Mouse (Mus musculus) megakaryocyte, embryonic 14.5 days (primary cell): ENCODE data around the gene Gclc. TPM values are rescaled to one million over a fixed set of nuclear protein-coding genes. Genes with fewer than 3 reads are reported as not detected.

Experiments used
- H3K27me3 ChIP-seq: replicated peaks from 2 replicates; pipeline ENCODE3; 2012; ENCODE audit warnings: inconsistent platforms
- H3K36me3 ChIP-seq: replicated peaks from 2 replicates; pipeline ENCODE3; 2012; ENCODE audit warnings: low read length, inconsistent platforms, mixed read lengths
- H3K4me1 ChIP-seq: 2 replicates; pipeline ENCODE4 v1.6.1; 2012; ENCODE audit warnings: inconsistent platforms
- H3K4me3 ChIP-seq: replicated peaks from 2 replicates; pipeline ENCODE3; 2012; ENCODE audit warnings: moderate library complexity, mild to moderate bottlenecking, inconsistent platforms
- H3K9me3 ChIP-seq: 2 replicates; pipeline ENCODE4 v1.6.1; 2012; ENCODE audit warnings: inconsistent platforms
- FLI1 ChIP-seq: IDR thresholded peaks from 2 replicates; pipeline ENCODE4 v1.6.1; 2012; ENCODE audit warnings: low read length, inconsistent platforms, mixed read lengths
- GATA1 ChIP-seq: IDR thresholded peaks from 3 replicates; pipeline ENCODE4 v1.6.1; 2012; ENCODE audit warnings: mixed read lengths, low read length, inconsistent platforms, borderline replicate concordance
- polyA plus RNA-seq: library from polyadenylated mRNA; stranded (reverse); fragments of >175 nt; gene quantifications from 2 replicates; pipeline ENCODE4 v1.2.3, GENCODE M21; 2012; ENCODE audit warnings: low replicate concordance; ENCODE audit not compliant: insufficient read depth

Gene Gclc
- polyA plus RNA-seq, 1 experiment, result 9.1 TPM

DNA sequence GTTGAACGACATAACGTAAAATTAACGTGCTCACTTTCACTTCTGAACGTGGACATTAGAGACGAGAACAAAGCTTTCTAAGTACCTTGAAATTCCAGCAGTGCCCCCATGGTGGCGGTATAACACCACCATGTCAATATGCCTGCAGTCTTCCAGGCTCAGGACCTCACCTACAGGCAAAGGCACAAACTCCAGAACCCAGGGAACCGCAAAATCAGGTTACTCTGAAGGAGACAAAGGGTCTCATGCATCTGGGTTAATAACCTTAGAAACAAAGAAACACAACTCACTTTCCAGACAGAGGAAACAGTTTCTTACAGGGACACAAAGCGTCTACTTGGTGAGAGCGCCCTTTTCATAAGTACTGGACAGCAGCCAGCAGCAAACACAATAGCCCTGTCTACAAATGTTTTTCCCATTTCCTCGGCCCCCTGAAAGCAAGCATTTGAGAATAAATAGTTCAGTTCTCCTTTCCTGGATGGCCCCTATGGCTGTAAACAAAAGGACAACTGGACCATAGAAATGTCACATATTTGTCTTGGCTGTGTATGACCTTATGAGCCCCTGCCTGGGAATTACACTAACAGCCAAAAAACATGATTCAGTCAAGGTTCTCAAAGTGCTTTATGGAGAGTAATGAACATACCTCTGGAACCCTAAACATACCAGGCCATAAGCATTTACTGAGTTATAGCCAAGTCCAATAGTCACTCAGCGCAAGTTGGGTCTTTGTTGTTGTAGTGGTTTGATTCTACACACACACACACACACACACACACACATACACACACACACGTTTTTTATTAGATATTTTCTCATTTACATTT, 52.7 kb downstream of the Gclc start:
- Histone ChIP-seq H3K4me1 (peaks cover 15% of the 10 kb centered on the region), H3K9me3 (no peaks in the 10 kb centered on the region), H3K4me3 (peak overlapping the region; percentile 86), H3K36me3 (no peaks in the 10 kb centered on the region), H3K27me3 (peaks cover 11% of the 10 kb centered on the region)
- TF ChIP-seq FLI1 (no peak), GATA1 (no peak)

DNA sequence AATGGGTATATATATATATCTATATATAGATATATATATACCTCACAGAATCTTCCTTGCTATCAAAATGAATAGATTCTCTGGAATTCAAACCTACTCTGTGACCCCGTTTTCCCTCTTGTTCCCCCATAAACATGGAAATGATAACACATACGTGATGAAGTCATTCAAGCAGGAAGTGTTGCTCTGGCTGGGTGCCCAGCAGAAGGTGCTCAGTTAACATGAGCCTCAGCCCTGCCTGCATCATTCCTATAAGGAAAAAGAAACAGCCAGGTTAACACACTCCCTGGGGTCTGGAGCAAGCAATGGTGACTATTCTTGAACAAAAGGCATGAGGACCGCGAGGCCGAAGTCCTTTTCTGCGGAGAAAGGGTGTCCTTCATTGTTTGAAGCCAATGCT, 54.1 kb downstream of the Gclc start:
- no peak for TF ChIP-seq GATA1
- peaks cover 11% of the 10 kb centered on the region for H3K27me3 ChIP-seq
- H3K9me3 ChIP-seq, result no peaks in the 10 kb centered on the region

DNA sequence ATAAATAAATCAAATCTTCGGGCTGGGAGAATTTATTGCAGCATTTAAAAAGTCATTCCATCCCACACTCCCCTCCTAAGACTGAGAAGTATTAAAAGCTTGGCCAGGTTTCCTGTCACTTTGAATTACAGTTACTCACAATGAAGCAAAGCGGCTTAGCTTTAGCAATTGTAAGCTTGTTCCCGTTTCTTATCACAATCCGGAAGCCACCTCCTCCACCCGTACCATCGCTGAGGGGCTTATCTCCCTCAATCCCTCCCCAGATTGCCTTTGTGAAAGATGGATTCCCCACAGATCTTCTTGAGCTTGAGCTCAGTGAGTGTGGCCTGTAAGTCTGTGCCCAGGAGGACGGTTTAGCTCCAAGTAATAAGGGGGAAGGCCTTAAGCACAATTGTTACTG, 64.5 kb downstream of the Gclc start:
- H3K9me3 ChIP-seq, result peaks cover 16% of the 10 kb centered on the region
- no peak overlapping the region for H3K4me3 ChIP-seq
- no peaks in the 10 kb centered on the region for H3K36me3 ChIP-seq
- H3K27me3 ChIP-seq, result peaks cover 20% of the 10 kb centered on the region
- TF ChIP-seq GATA1, result no peak
- no peak for TF ChIP-seq FLI1
- H3K4me1 ChIP-seq, result no peaks in the 10 kb centered on the region

More for the DNA sequence above, 54.1 kb downstream of the Gclc start:
- Histone ChIP-seq H3K36me3 (no peaks in the 10 kb centered on the region), H3K4me1 (peaks cover 9% of the 10 kb centered on the region), H3K4me3 (no peak overlapping the region)

DNA sequence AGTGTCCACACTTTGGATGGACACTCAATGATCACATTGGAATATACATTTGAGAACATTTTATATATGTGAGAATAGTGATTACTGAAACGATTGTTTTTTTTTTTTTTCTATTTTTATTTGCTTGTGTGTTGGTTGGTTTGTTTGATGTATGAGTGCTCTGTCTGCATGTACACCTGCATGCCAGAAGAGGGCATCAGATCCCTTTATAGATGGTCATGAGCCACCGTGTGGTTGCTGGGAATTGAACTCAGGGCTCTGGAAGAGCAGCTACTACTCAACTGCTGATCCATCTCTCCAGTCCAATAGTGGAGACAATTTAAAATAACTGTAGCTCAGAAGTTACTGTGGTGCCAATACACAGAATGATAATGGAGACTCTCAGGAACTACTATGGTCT, 65.0 kb downstream of the Gclc start:
- Histone ChIP-seq H3K4me1 (no peaks in the 10 kb centered on the region), H3K36me3 (no peaks in the 10 kb centered on the region), H3K9me3 (peaks cover 16% of the 10 kb centered on the region), H3K27me3 (peaks cover 20% of the 10 kb centered on the region), H3K4me3 (no peak overlapping the region)
- TF ChIP-seq FLI1 (no peak), GATA1 (no peak)

DNA sequence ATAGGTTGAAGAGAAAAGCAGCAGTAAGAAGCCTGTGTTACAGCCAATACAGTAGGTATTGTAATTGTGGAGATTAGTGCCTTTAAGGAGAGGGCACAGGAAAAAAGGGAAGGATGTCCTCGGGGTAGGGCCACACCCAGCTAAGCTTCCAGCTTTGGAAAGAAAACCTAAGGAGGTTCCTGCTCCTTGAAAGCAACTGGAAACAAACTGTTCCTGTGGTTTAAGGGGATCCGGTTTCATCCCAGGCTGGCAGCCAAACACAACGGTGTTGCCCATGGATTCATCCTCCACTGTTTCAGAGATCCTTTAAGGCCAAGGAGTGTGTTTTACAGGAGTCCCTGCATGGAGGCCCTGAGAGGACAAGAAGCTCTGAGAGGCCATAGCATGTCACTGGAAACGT, 66.5 kb downstream of the Gclc start:
- peaks cover 4% of the 10 kb centered on the region; the same call in 1 of the 2 replicates for H3K4me1 ChIP-seq
- H3K36me3 ChIP-seq, result no peaks in the 10 kb centered on the region
- peaks cover 16% of the 10 kb centered on the region for H3K9me3 ChIP-seq
- H3K4me3 ChIP-seq, result no peak overlapping the region
- H3K27me3 ChIP-seq, result peaks cover 15% of the 10 kb centered on the region
- TF ChIP-seq GATA1 (no peak), FLI1 (no peak)

DNA sequence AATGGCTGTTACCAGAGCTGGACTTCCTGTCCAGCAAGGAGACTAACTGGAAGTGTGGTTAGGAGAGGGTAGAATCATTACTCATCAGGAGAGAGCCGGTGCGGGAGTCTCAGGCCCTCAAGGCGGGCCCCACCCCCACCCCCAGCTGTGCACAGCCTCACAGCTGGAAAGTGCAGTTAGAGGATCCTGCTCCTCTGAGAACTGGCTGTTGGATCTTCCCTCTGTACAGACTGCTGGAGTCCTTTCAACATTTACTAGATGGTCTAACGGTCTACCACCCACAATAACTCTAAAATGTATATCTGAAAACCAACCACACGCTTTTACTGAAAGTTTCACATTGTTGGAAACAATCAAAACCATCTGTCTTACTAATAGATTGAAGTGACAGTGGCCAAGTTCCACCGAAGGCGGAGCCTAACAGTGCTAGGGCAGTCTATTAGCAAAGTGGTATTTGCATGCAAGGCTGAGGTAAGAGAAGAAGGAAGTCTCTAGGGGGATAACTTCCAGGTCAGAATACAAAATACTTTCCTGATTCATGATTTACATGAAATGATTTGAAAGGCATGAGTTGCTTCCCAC, 71.1 kb downstream of the Gclc start:
- Histone ChIP-seq H3K27me3 (peaks cover 2% of the 10 kb centered on the region), H3K9me3 (peaks cover 7% of the 10 kb centered on the region; the same call in 1 of the 2 replicates), H3K36me3 (no peaks in the 10 kb centered on the region), H3K4me3 (no peak overlapping the region), H3K4me1 (peaks cover 4% of the 10 kb centered on the region; the same call in 1 of the 2 replicates)
- TF ChIP-seq GATA1 (no peak), FLI1 (no peak)

DNA sequence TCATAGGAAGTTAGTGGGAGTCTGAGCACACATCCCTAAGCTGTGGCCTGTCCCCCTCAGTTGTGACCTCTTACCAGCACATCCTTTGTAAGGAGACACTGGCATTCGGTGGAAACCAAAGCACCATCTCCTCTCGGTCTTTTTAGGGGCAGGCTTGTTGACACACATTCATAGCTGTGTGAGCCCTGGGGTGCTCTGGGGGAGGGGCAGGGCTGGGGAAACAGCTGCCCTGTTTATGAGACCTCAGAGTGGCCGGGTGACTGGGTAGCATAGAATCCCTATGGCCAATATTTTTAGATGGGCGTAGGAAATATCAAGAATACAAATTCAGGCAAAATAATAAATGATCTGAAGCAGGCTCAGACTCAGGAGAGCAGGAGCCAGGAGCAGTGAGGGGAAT, 71.9 kb downstream of the Gclc start:
- H3K4me3 ChIP-seq, result no peak overlapping the region
- H3K4me1 ChIP-seq, result peaks cover 8% of the 10 kb centered on the region; the same call in 1 of the 2 replicates
- TF ChIP-seq GATA1, result no peak
- no peak for TF ChIP-seq FLI1
- H3K27me3 ChIP-seq, result no peaks in the 10 kb centered on the region
- no peaks in the 10 kb centered on the region for H3K36me3 ChIP-seq
- 0 out of 2 replicates have a peak, but pooled peaks cover 3% of the 10 kb centered on the region for H3K9me3 ChIP-seq

DNA sequence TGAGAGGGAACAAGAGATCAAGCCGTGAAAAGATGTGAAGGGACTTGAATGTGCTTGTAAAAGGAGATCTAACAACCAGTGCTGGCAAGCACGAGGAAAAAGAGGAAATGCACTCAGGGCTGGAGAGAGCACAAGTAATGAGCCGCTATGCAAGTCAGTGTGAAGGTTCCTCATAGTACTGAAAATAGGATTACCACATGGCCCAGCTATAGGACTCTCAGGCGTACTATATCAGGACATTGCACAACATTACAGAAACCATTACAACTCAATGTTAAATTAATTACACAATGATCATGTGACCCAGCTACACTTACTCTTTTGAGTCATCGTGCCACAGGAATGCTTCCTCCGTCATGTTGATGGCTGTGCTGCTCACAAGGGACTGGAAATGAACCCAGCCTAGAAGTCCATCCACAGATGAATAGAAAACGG, 74.2 kb downstream of the Gclc start:
- no peak overlapping the region for H3K4me3 ChIP-seq
- H3K27me3 ChIP-seq, result no peaks in the 10 kb centered on the region
- no peaks in the 10 kb centered on the region for H3K36me3 ChIP-seq
- TF ChIP-seq GATA1, result no peak
- TF ChIP-seq FLI1, result no peak
- peaks cover 8% of the 10 kb centered on the region; the same call in 1 of the 2 replicates for H3K4me1 ChIP-seq
- 0 out of 2 replicates have a peak, but pooled peaks cover 3% of the 10 kb centered on the region for H3K9me3 ChIP-seq

DNA sequence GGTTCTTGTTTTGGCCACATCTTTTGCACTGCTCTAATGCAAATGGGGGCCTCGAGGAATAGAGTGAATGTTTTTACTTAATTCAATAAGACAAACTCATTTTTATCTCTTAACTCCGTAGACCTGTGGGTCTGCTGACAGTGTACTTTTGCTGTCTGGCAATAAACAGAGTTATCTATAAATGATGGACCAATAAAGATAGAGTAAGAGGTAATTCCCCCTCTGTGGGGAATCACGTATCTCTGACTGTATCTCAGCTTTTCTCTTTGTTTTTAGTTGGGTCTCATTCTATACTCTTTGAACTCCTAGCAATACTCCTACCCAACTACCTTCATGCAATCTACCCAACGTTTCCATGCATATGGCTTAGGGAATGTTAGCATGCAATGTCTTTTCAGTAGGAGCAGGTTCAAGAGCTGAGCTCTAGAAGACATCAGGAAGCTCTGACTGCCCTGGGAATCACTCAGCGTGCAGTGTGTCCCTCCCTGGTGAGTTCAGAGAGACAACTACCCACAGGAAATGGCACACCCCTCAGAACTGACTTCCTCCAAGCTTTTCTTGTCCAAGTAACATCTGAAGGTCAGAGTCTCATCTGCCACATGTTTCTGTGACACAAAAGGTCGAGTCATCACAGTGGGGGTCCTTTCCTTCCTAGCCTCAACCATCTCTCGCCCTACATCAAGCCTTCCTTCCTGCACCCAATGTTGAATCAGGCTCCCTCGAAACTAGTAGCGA, 80.1 kb downstream of the Gclc start:
- Histone ChIP-seq H3K4me1 (peaks cover 12% of the 10 kb centered on the region), H3K36me3 (no peaks in the 10 kb centered on the region), H3K9me3 (no peaks in the 10 kb centered on the region), H3K4me3 (no peak overlapping the region), H3K27me3 (peaks cover 1% of the 10 kb centered on the region)
- TF ChIP-seq FLI1 (no peak), GATA1 (no peak)
